26 mouse cellular contexts compared by ENCODE assay signal in genomic region chr9:87970586-87970985, GRCm38 (mm10).
"Had no signal": no experiment of that assay in that cellular context is flagged by ENCODE, and none has a peak within 500 bp of the region (broad histone marks: within the 10 kb centered on the region; RNA-seq: fewer than 3 reads in every experiment).

No protein-coding gene starts in this region.

- ATAC-seq: forebrain, embryonic 13.5 days; forebrain, embryonic 14.5 days; forebrain, embryonic 15.5 days; forebrain, embryonic 16.5 days; forebrain, postnatal 0 days had no signal

- H3K4me3 ChIP-seq: embryonic facial prominence, embryonic 10.5 days; embryonic facial prominence, embryonic 12.5 days; embryonic facial prominence, embryonic 13.5 days; embryonic facial prominence, embryonic 15.5 days; erythroblast, embryonic 14.5 days; forebrain, embryonic 10.5 days; forebrain, embryonic 12.5 days; forebrain, embryonic 13.5 days; forebrain, embryonic 15.5 days; gastrocnemius, adult 2 months; heart, adult 2 months had no signal

- H3K9ac ChIP-seq: embryonic facial prominence, embryonic 12.5 days; embryonic facial prominence, embryonic 13.5 days; embryonic facial prominence, embryonic 15.5 days; forebrain, embryonic 12.5 days; forebrain, embryonic 13.5 days; forebrain, embryonic 15.5 days; forebrain, postnatal 0 days had no signal

- H3K27ac ChIP-seq: embryonic facial prominence, embryonic 10.5 days; embryonic facial prominence, embryonic 12.5 days; embryonic facial prominence, embryonic 13.5 days; embryonic facial prominence, embryonic 15.5 days; forebrain, embryonic 10.5 days; forebrain, embryonic 12.5 days; forebrain, embryonic 13.5 days; forebrain, embryonic 15.5 days; gastrocnemius, adult 2 months; heart, adult 2 months had no signal

- H3K4me2 ChIP-seq: embryonic facial prominence, embryonic 12.5 days; embryonic facial prominence, embryonic 13.5 days; embryonic facial prominence, embryonic 15.5 days; forebrain, embryonic 12.5 days; forebrain, embryonic 13.5 days; forebrain, embryonic 15.5 days had no signal

- H3K27me3 ChIP-seq: embryonic facial prominence, embryonic 13.5 days; embryonic facial prominence, embryonic 15.5 days; forebrain, embryonic 12.5 days; forebrain, embryonic 13.5 days; forebrain, embryonic 15.5 days had no signal

- H3K36me3 ChIP-seq: embryonic facial prominence, embryonic 10.5 days; embryonic facial prominence, embryonic 12.5 days; embryonic facial prominence, embryonic 13.5 days; embryonic facial prominence, embryonic 15.5 days; forebrain, embryonic 10.5 days; forebrain, embryonic 12.5 days; forebrain, embryonic 15.5 days had no signal

- DNase-seq: cerebellum, adult 8-10 months; cerebellum, adult 9-10 months; cerebellum, adult 9-11 months; cerebellum, postnatal 14 days; cerebellum, postnatal 25 days; cerebellum, postnatal 36 days; embryo, embryonic 11 days; forebrain, postnatal 0 days; gastrocnemius, adult 2 months; gastrocnemius, postnatal 10 days; gastrocnemius, postnatal 14 days; gastrocnemius, postnatal 25 days; gastrocnemius, postnatal 36 days; heart, adult 18-20 months; heart, adult 2 months had no signal

- H3K9me3 ChIP-seq: embryonic facial prominence, embryonic 10.5 days; embryonic facial prominence, embryonic 12.5 days; embryonic facial prominence, embryonic 13.5 days; embryonic facial prominence, embryonic 15.5 days; forebrain, embryonic 10.5 days; forebrain, embryonic 12.5 days; forebrain, embryonic 13.5 days; forebrain, embryonic 15.5 days had no signal

- H3K4me1 ChIP-seq: embryonic facial prominence, embryonic 10.5 days; embryonic facial prominence, embryonic 12.5 days; embryonic facial prominence, embryonic 15.5 days; forebrain, embryonic 10.5 days; forebrain, embryonic 12.5 days; forebrain, embryonic 13.5 days; forebrain, embryonic 15.5 days had no signal
